Mouse (Mus musculus): ENCODE measurements around the gene Wfdc5. TPM values are rescaled to one million over a fixed set of nuclear protein-coding genes. Genes with fewer than 3 reads are reported as not detected.

The Wfdc5 gene
- polyA plus RNA-seq, 3 experiments from 2014 or later: not detected

DNA sequence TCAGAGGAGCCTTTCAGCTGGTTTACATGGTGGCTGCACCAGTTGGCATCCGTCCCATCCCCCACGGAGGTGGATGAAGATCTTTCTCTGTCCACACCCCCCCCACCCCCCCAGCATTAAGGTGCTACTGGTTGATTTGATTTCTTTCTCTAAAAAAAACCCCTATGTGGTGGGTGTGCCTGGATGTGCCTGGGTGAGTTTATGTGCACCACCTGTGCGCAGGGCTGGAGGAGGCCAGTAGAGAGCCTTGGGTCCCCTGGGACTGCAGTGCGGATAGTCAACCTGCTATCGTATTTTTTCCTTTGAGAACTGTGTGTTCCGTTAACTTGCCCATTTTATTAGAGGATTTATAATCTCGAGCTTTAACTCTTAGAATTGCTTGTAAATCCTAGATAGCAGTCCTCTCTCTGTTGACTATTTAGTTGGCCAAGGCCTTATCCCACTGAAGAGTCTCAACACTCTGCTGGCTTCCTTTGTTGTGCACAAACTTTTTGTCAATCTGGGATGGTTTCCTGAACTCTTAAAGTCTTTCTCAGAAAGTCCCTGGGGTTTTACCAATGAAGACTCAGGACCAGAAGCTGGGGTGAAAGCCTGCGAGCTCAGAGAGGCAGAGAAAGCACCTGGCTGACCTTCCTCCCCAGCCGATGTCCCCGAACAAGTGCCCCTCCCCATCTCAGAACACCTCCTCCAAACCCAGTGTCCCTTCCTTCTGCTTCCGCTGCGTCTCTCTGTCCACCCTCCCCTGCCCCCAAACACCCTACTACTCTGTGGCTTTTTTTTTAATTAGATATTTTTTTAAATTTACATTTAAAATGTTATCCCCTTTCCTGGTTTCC lies 53.7 kb downstream of the Wfdc5 start:
- no peak for ATAC-seq

DNA sequence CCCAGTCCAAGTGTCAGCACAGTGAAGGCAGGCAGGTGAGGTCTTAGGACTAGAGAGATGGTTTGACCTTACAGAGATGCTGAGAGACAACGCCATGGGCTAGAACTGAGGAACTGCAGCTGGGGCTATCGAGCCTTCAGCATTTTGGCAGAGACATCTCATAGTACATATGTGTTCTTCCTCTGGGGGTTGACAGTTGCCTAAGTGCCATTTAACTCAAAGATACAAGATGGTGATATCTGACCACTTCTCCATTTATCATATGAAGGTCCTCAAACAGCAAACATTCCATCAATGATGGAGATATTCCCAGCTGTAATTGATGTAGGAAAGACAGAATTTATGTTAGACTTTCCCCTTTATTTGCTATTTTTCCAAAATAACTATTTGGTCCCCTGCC lies 55.2 kb downstream of the Wfdc5 start:
- no peak for ATAC-seq

DNA sequence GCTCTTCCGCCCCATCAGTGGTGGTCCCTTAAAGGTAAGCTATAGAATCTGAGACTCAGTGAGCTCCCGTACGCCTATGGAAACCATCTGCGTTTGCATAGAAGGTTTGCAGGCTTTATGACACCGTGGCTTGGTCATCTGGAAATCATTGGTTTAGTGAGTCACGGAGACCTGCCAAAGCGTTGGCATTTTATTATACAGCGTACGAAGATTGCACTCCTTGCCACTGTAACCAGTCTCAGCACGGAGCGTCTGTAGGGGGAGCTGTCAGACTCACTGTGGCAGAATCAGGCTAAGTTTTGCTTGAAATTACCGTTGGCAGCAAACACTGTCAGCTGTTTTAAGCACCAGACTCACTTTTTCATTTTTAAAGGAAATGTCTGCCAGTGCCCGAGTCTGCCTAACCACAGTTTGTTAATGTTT lies 56.0 kb downstream of the Wfdc5 start:
- no peak for ATAC-seq

Other genes with a start within 250 kb of the Wfdc5 start
- gene Ywhab, start 187.8 kb downstream of the Wfdc5 start, polyA plus RNA-seq (2017; shearing (Covaris generic)): 100 to 1,000 TPM in 1 of 3 experiments, 10 to 100 TPM in 2; 60.0 to 106 (median 82.2) TPM
- gene Pabpc1l, start 157.3 kb downstream of the Wfdc5 start, polyA plus RNA-seq (2017; shearing (Covaris generic)): 1 to 10 TPM in 2 of 3 experiments, under 1 TPM in 1; 0.62 to 9.3 (median 2.1) TPM
- gene Stk4, start 112.4 kb downstream of the Wfdc5 start, polyA plus RNA-seq (2017; shearing (Covaris generic)): 100 to 1,000 TPM; 167 to 200 (median 173) TPM
- 100 to 1,000 TPM; 103 to 135 (median 128) TPM for gene Tomm34, start 111.6 kb downstream of the Wfdc5 start, polyA plus RNA-seq (2017; shearing (Covaris generic))
- not detected for gene Kcns1, start 11.6 kb downstream of the Wfdc5 start, polyA plus RNA-seq (2017; shearing (Covaris generic))
- gene Wfdc12, start 7.9 kb upstream of the Wfdc5 start, polyA plus RNA-seq (2017; shearing (Covaris generic)): not detected
- gene Wfdc15a, start 17.4 kb upstream of the Wfdc5 start, polyA plus RNA-seq (2017; shearing (Covaris generic)): not detected
- gene Wfdc15b, start 38.9 kb upstream of the Wfdc5 start, polyA plus RNA-seq (2017; shearing (Covaris generic)): not detected
- not detected for gene Svs2, start 55.7 kb upstream of the Wfdc5 start, polyA plus RNA-seq (2017; shearing (Covaris generic))
- not detected for gene Svs3b, start 73.9 kb upstream of the Wfdc5 start, polyA plus RNA-seq (2017; shearing (Covaris generic))
- not detected for gene Svs4, start 95.7 kb upstream of the Wfdc5 start, polyA plus RNA-seq (2017; shearing (Covaris generic))
- not detected for gene Svs3a, start 106.5 kb upstream of the Wfdc5 start, polyA plus RNA-seq (2017; shearing (Covaris generic))
- not detected for gene Svs6, start 134.0 kb upstream of the Wfdc5 start, polyA plus RNA-seq (2017; shearing (Covaris generic))
- not detected for gene Svs5, start 150.0 kb upstream of the Wfdc5 start, polyA plus RNA-seq (2017; shearing (Covaris generic))
- gene Slpi, start 206.4 kb upstream of the Wfdc5 start, polyA plus RNA-seq (2017; shearing (Covaris generic)): 1 to 10 TPM; 3.3 to 7.1 (median 3.8) TPM
- gene Rbpjl, start 220.4 kb upstream of the Wfdc5 start, polyA plus RNA-seq (2017; shearing (Covaris generic)): not detected
- under 1 TPM in 1 of 3 experiments, not detected in 2; 0.21 TPM for gene Matn4, start 222.4 kb upstream of the Wfdc5 start, polyA plus RNA-seq (2017; shearing (Covaris generic))